Mouse (Mus musculus) ZHBTc4 (cell line): ENCODE results near the gene Acaa1a.

Experiments used
- DNase-seq: peaks from one replicate; pipeline ENCODE4 v3.0.0-alpha.2; 2011; ENCODE audit warnings: low read depth, low spot score

Gene Acaa1a

DNA sequence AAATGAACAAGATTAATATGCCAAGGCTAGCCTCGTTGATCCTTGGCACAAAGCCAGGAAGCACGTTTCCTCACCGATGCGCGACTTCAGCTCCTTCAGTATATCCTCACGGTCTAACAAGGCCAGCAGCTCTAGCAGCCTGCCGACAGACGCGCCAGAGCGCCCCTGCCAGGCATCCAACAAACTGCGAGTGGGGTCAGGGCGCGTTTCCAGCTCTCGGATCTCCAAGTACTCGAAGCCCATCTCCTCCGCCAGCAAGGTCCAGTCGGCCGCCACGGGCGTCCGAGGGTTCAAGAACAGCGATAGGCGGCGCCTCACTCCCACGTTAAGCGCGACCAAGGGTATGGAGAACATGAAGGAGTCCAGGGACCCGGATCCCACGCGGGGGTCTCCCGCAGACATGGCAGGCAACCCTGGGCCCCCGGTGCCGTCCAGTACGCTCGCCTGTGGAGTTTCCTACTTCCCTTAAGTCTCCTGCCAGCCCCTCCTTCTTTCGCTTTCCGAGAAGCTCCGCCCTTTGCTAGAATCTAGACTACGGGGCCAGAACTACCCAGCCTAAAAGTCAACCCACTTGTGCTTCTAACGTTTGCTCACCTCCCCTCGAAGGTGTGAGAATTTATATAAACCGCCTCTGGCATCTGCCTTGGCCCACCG is at the start of gene Acaa1a:
Acaa1a (plus strand) TSS at position 119 of the 654 bp plus-strand sequence.
- DNase-seq = peak; percentile 66

DNA sequence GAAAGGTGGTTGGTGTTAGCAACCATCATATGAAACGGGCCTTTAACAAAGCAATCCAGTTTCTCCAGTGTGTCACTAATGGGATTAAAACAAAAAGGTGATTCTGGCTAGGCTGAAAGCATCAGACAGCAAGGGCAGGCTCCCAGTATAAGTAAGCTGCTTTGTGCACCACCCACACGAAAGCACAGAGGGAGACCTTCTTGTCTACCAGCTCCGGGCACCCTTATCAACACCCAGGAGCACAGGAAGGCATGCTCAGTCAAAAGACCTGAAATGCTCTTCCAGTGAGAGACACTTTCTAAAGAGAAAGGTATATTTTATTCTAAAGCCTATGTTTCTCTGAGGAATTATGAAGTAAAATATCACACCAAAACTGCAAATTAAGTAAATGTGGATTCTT is 48.7 kb upstream of the Acaa1a start:
- no peak for DNase-seq

DNA sequence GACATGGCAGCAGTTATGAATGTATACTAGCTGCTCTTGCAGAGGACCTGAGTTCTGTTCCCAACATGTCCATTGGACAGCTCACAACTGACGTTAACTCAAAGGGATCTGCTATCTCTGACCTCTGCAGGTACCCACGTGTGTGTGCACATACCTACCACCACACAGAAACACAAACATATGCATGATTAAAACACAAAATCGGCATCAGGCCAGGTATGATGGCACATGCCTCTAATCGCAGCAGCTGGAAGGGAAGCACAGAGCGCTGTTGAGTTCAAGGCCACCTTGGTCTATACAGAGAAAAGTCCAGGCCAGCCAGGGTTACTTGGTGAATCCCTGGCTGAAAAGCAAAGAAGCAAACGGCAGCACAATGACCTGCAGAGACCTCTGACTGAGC is 41.8 kb upstream of the Acaa1a start:
- no peak for DNase-seq

DNA sequence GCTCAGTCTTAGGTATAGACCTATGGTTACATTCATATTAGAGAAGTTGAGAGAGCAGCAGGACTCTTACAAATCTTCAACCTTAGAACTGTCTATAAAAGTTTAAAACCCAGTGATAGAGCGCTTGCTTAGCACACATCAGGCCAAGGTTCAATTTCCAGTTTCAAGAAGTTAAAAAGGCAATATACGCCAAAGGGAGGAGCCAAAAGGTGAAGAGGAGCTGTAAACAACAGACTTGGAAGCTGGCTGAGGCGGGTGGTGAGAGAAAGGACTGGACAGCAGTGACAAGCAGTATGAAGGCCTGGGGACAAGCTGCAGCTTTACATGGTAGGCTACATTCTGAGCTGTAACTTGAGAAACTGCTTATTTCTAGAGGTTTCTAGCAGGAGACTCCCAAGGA is 40.9 kb upstream of the Acaa1a start:
- no peak for DNase-seq

DNA sequence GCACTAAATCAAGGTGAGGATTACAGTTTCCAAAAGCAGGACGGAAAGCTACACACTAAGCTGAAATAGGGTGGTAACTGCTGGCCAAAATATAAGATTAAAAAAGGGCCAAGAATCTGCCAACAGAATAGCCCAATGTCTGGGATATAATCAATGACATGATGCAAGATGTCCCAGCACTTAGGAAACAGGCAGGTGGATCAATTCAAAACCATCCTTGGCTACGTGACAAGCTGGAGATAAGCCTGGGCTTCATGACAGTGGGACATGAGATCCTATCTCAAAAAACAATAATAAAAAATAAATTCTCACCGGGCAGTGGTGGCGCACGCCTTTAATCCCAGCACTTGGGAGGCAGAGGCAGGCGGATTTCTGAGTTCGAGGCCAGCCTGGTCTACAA is 33.6 kb upstream of the Acaa1a start:
- no peak for DNase-seq

DNA sequence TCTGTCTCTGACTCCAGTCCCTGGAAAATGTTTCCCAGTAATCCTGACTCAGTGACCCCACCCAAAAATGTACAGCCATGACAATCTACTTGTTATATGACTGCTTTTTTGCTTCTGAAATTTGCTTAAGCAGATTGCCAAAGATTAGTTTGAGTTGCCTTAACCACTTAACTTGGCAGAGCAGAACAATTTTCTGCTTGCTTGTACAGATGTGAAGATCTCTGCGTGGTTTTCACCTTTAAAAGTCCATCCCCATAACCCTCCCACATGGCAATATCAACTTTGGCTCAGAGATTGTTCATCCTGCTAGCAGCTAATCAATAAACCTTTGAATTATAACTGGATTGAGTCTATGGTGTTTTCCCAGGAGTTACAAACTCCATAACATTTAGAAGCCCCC is 30.4 kb upstream of the Acaa1a start:
- no peak for DNase-seq

DNA sequence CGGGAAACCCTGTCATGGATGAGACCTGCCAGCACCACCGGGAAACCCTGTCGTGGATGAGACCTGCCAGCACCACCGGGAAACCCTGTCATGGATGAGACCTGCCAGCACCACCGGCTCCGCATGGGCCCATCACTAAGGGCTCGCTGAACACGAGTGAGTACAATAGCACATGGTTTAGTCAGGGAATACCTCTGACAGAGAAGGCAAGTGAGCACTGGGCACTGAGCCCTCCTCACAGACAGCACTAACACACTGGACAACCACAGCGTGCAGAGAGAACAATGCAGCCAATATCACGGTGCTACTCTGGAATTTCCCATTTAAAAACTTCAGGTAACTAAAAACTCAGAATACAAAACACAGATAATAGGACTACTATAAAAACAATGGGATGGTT is 26.4 kb upstream of the Acaa1a start:
- no peak for DNase-seq

DNA sequence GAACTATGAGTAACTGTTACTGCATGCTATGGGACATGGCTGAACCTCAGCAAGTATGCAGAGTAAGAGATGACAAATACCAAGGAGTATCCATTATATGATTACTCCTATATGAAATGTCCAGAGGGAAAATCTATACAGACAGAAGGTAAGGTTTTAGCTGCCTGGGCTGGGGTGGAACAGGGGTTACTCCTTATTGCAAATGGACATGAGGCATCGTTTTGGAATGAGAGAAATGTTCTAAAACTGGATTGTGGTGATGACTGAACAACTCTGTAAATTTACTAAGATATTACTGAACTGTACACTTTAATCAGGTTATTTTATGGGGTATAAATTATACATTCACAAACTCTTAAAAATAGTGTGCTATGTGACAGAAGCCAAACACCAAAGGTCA is 20.6 kb upstream of the Acaa1a start:
- DNase-seq = no peak

DNA sequence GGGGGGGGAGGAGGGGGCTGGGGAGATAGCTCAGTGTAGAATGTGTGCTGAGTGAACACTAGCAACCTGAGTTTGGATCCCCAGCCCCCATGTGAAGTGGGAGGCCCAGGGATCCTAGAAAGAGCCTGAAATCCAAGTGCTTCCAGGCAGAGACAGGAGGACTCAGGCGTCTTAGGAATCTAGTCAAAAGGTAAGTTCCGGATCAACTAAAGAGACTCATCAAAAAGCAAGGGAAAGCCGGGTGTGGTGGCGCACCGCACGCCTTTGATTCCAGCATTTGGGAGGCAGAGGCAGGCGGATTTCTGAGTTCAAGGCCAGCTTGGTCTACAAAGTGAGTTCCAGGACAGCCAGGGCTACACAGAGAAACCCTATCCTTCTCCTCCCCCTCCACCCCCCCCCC is 19.0 kb upstream of the Acaa1a start:
- DNase-seq = peak; percentile 62

DNA sequence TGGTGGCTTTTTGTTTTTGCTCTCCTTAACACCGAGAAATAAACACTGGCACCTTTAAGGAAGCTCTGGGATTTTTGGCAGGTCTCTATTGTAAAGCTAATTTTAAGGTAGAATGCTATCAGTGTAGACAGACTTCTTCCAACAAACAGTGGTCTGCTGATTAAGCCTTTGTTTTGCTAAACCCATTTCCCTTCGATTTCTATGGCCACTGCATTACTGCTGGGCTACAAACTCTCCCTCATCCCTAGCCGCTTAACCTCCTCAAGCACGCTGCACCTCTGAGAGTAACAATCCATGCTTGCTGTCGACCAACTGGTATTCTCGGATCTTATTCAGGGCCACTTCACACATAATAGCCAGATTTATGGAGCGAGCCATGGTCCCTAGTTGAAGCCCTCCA is 18.5 kb upstream of the Acaa1a start:
- DNase-seq = peak; percentile 76

DNA sequence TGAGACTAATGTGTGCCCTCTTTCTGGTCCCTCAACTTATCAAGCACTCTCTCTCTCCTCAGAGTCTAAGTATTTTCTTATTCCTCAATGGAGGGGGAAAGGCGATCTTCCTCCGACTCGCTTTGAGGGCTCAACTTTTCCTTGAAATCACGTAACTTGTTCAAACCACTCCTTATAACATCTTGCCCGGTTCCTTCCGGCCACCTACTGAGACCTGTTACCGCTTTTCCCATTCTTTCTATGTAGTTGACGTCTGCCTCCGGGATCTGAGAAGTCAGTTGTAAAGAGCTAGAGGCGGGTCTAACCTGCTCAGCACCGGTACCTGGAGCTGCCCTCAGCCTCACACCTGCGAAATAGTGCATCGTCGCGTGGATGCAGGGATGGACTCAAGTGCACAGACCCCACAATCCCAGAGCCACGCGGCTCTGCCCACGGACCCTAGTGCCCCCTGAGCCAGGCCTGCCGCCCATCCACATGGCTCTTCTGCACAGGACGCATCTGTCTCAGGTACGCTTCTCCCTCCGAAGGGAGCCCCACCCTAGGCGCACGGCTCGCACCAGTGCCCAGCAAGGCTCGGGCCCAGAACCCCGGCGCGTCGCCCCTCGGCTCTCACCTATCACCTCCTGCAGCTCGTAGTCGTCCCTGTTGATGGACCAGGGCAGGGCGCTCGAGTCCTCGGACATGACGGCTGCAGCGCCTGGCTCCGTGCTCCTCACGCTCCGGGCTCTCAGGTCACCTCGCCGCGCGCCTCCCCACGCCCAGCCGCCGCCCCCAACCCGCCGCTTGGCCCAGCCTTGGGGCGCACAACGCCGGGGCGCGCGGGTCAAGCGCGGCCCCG is 17.9 kb upstream of the Acaa1a start:
- peak; percentile 61 for DNase-seq

DNA sequence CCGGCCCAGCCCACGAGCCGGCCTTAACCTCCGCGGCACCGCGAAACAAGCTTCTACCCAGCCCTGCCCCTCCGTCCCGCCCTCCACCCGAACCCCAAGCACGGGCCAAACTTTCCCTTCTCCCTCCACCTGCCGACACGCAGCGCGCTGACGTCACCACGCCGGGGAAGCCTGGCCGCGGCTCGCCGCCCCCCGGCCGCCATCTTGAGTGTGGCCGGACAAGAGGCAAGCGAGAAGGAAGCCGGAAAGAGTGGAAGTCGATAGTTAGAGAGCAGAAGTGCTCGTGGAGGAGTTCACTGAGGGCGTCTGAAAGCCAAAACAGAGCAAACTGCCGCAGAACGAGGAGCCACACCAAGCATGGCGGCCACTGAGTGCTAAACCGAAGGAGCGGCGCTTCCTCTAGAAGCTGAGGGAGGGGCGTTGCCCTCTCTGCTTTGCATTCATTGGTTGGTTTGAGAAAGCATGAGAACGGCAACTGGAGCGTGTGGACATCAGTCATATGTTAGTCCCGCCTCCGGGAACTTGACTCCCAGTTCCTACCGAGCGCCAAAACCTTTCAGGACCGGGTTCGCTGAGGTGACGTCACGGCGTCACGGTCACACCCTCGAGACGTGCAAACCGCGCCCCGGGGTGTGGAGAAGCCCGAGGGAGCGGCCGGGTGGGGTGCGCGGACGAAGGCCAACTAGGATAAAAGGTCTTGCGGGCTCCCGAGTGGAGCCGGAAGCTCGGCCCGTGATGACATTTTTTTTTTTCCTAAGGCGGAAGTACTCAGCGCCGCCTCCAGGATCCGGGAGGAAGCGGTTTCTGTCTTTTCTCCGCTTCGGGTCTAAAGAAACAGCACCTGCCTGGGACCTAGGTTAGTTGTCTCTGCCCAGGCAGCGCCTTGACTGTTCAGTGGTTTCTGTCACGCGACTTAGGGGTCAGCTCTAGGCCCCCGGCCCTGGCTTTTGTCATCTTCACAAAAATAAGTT is 16.9 kb upstream of the Acaa1a start, which contains the start of gene Oxsr1:
Oxsr1 (minus strand) TSS at position 139 of the 971 bp plus-strand sequence.
- DNase-seq = peak; percentile 100

DNA sequence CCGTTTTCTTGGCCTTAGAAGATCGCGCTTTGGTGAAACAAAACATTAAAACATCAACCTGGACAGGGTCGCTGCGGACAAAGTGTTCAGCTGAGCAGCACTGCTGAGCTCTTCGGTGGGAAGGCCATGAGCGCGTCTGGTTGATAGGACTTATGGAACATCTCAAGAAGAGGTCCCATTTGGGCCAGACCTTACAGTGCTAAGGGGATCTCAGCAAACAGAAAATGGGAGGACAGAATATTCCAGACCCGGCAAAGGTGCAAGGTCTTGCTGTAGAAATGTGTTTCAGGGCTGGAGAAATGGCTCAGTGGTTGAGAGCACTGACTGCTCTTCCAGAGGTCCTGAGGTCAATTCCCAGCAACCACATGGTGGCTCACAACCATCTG is 16.2 kb upstream of the Acaa1a start:
- no peak for DNase-seq

DNA sequence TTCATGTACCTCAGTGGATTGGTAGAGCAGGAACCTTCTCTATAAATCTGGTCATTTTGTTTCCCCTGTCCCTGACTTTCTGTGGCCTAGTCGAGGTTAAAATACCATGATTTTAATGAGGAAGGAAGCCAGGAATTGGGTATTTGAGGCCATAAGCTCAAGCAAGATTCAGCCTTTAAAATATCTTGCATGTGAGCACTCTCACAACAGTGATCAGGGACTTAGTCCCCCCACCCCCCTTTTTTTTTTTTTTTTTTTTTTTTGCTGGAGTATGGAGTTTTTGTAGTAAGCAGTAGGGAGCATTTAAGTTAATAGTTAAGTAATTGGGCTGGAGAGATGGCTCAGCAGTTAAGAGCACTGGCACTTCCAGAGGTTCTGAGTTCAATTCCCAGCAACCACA is 15.3 kb upstream of the Acaa1a start:
- DNase-seq = no peak

DNA sequence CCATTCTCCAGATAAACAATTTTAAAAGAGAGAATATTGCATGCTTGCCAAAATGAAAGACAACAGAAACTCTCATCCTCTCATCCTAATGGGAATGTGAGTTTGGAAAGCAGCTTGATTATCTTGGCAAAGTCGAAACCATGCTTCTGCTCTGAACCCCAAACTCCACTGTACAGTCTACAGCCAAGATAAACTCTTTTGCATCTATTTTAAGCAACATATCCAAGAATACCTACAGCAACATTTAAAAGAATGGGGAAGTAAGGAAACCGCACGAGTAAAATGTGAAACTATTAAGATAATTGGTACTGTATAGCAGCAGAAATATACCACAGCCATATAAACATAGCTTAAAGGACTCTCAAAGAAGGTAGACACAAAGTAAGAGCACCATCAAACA is 11.0 kb upstream of the Acaa1a start:
- no peak for DNase-seq

DNA sequence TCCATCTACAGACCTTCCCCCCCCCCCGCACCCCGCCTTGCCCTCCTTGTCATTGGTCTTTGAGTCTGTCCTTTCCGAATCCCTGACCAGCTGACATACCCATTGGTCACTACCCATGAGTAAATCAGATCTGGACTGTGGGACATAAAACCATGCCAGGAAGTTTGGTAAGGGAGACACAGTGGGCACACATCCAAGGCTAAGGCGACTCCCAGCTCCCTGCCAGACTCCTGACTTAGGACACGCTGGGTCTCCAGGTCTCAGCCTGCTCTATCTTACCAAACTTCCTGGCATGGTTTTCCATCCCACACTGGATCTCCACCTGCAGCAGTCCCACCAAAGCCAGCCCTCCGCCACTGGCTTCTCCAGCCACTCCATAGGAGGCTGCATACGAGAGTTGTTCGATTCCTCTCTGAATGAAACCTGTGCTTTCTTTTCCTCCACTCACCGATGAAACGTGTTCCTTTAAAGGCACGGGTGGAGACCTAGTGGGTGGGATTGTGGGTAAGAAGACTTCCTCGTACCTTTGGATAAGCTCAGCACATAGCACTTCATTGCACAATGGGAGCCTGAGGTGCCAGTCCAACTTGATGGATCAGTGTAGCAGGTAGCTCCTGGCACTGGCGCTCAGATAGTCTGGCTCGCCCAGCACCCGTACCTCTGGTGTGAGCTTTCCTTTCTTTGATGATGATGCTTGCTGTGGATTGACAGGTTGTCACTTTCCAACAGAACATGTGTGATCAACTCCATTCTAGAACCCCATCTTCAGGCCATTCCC is 9.1 kb upstream of the Acaa1a start:
- no peak for DNase-seq

DNA sequence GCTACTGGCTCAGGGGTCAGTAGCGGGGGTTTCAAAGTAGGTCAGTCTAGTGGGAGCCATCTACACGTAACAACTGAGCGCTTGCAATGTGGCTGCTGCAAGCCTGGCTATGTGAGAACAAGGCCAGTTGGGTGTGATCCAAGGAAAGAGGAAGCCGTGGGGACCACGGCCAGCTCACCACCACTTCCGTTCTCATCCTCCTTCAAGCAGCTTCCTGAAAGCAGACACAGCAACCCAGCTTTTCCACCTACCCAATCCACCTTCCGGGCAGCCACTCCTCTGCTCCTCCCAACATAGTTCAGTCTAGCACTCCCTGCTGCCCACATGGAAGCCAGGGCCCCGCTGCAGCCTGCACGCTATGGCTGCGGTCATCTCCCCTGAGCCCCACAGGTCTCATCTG is 5.2 kb upstream of the Acaa1a start:
- peak; percentile 46 for DNase-seq

DNA sequence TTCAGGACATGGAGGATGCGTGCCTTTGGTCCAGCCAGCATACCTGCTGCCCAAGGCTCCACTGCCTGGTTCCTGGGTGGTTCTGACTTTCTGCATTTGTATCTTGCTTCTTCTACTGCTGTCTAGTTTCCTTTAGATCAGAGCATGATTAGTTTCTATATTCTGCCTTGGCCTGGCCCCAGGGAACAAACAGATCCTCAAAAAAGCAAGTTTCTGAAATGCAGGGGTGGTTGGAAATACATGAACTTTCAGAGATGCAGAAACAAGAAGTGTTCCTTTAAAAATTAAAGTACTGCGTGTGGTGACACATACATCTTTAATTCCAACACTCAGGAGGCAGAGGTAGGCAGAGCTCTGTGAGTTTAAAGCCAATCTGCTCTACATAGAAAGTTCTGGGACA is 4.6 kb upstream of the Acaa1a start:
- no peak for DNase-seq

DNA sequence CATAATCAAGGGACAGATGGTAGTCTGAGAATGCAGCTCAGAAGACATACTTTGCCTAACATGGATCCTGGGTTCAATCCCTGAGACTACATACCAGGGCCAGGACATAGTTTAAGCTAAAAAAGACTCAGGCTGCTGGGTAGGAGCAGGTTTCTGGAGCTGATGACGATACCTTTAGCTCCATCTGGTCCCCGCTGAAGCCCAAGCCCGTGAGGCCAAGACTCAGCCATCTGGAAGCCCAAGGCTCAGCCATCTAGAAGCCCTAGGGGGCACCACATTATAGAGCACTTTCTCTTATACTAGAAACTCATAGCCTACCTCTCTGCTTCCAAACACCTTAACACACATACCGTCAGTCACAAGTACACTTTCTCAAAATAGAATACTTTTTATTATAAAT is 3.9 kb upstream of the Acaa1a start:
- no peak for DNase-seq

DNA sequence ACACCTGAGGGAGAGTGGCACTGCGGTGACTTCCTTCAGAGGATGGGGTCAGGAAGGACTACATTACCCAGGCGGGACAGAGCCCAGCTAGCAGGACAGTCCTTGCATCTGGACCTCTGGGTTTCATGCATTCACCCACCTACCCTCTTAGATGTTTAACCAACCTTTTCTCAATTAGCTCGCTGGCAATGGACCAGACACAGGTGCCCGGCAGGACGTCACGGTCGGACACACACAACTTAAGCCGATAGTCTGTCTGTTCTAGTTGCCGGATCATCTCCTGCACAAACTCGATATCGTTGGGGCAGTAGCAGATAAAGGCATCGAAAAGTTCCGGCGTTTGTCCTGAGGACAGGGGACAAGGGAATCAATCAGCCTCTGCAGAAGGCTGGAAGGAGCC is 1.6 kb upstream of the Acaa1a start:
- no peak for DNase-seq

DNA sequence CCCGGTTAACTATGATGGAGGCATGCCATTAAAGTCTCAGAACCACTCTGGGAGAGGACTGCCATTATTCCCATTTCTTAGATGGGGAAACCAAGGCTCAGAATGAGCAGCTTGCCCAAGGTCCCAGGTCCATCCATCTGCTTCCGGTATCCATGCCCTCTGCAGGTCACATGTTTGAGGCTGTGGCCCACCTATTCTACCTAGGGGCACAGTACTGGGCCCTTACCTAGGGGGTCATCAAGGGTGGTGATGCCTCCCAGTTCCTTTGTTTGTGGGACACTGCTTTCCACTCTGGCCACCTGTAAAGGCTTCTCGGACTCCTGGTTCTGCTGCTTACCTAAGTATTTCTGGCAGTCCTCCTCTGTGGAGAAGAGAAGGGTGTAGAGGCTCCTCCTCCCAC is 1.1 kb upstream of the Acaa1a start:
- DNase-seq = no peak
